Mouse (Mus musculus) CH12.LX (cell line): ENCODE measurements at regions not wholly inside any gene's neighbourhood (a gene's known extent, or its start where the extent isn't known, plus 50 kb on each side); places are given as distances from the start of the nearest gene placed in this dataset.

Experiments used
- CHD2 ChIP-seq: IDR thresholded peaks from 2 replicates; pipeline ENCODE4 v1.6.1; 2011; ENCODE audit warnings: low read length, improper control_type of control experiment
- CTCF ChIP-seq, 2 experiments: IDR thresholded peaks in 1 of 2; conservative IDR thresholded peaks in 1 of 2; 2 replicates each; pipeline ENCODE4 v1.5.1; 2011 to 2012; ENCODE audit warnings: low read depth in 2 of 2, low read length in 2 of 2, improper control_type of control experiment in 1 of 2, inconsistent platforms in 1 of 2, mild to moderate bottlenecking in 1 of 2, moderate library complexity in 1 of 2
- ELF1 ChIP-seq: IDR thresholded peaks from 2 replicates; pipeline ENCODE4 v1.6.1; 2014; ENCODE audit warnings: low read depth, mild to moderate bottlenecking, inconsistent platforms, low read length, improper control_type of control experiment
- EP300 ChIP-seq: IDR thresholded peaks from 2 replicates; pipeline ENCODE4 v1.6.1; 2011; ENCODE audit warnings: low read length, improper control_type of control experiment
- JUN ChIP-seq: IDR thresholded peaks from 2 replicates; pipeline ENCODE4 v1.6.1; 2011; ENCODE audit warnings: low read depth, mild to moderate bottlenecking, low read length, improper control_type of control experiment, moderate library complexity; ENCODE audit not compliant: insufficient read depth
- MAFK ChIP-seq: IDR thresholded peaks from 2 replicates; pipeline ENCODE4 v1.6.1; 2011; ENCODE audit warnings: low read length, improper control_type of control experiment; ENCODE audit not compliant: insufficient replicate concordance
- PAX5 ChIP-seq: IDR thresholded peaks from 2 replicates; pipeline ENCODE4 v1.6.1; 2012; ENCODE audit warnings: low read length, inconsistent platforms, mixed read lengths
- POLR2A ChIP-seq: IDR thresholded peaks from 2 replicates; pipeline ENCODE4 v1.6.1; 2011; ENCODE audit warnings: low read depth, mild to moderate bottlenecking, improper control_type of control experiment, low read length
- RAD21 ChIP-seq: IDR thresholded peaks from 2 replicates; pipeline ENCODE4 v1.6.1; 2011; ENCODE audit warnings: low read depth, mild to moderate bottlenecking, low read length, improper control_type of control experiment, moderate library complexity
- ZC3H11A ChIP-seq: IDR thresholded peaks from 2 replicates; pipeline ENCODE4 v1.6.1; 2012; ENCODE audit warnings: low read depth, mild to moderate bottlenecking, inconsistent platforms, low read length, improper control_type of control experiment
- ZKSCAN1 ChIP-seq: IDR thresholded peaks from 2 replicates; pipeline ENCODE4 v1.6.1; 2012; ENCODE audit warnings: low read depth, inconsistent platforms, low read length, improper control_type of control experiment, borderline replicate concordance
- ZMIZ1 ChIP-seq: IDR thresholded peaks from 2 replicates; pipeline ENCODE4 v1.6.1; 2012; ENCODE audit warnings: low read depth, mild to moderate bottlenecking, inconsistent platforms, low read length, improper control_type of control experiment

GRCm38 (mm10) chr12:15961834-15962233, 145.1 kb upstream of the Trib2 start:
- TF ChIP-seq CTCF (conservative IDR thresholded peaks at IDR 0.05 in 1 of 2, IDR thresholded peaks at IDR 0.05 in 1 of 2; ENCODE audit: low read depth in 2 of 2, low read length in 2 of 2) (no peak), ELF1 (no peak), JUN (no peak), ZC3H11A (no peak), RAD21 (no peak), EP300 (no peak), POLR2A (no peak), PAX5 (no peak), ZKSCAN1 (no peak), MAFK (no peak), CHD2 (no peak), ZMIZ1 (no peak)
